Mouse (Mus musculus): ENCODE data around the gene Cops4. TPM values are rescaled to one million over a fixed set of nuclear protein-coding genes. Genes with fewer than 3 reads are reported as not detected.

The Cops4 gene
- polyA plus RNA-seq, 1 experiment = 14.0 TPM

- TF ChIP-seq CTCF (IDR thresholded peaks at IDR 0.05; ENCODE audit: extremely low read depth, insufficient read length, insufficient replicate concordance, low read depth, low read length) (no peak), POLR2A (IDR thresholded peaks at IDR 0.05; ENCODE audit: low read depth, low read length) (no peak)
- Histone ChIP-seq H3K27me3 (ENCODE audit: control insufficient read depth, insufficient read depth, low read length) (no peaks in the 10 kb centered on the region), H3K36me3 (ENCODE audit: control insufficient read depth, insufficient read depth, low read length) (no peaks in the 10 kb centered on the region), H3K4me3 (ENCODE audit: low read depth, low read length) (no peak overlapping the region), H3K27ac (ENCODE audit: insufficient read depth, low read depth, low read length) (peak overlapping the region; percentile 83), H3K4me1 (ENCODE audit: control insufficient read depth, insufficient read depth, insufficient read length, low read length) (peaks cover 21% of the 10 kb centered on the region)
- 80% methylated on average over 8 of the region's 8 CpGs for WGBS
Observed at GRCm38 (mm10) chr5:100585206-100585644, 67.1 kb downstream of the Cops4 start.

GRCm38 (mm10) chr5:100585657-100586056 lies 67.5 kb downstream of the Cops4 start:
- no peak for TF ChIP-seq POLR2A (IDR thresholded peaks at IDR 0.05; ENCODE audit: low read depth, low read length)
- TF ChIP-seq CTCF (IDR thresholded peaks at IDR 0.05; ENCODE audit: extremely low read depth, insufficient read length, insufficient replicate concordance, low read depth, low read length) = no peak
- Histone ChIP-seq H3K27me3 (ENCODE audit: control insufficient read depth, insufficient read depth, low read length) (no peaks in the 10 kb centered on the region), H3K27ac (ENCODE audit: insufficient read depth, low read depth, low read length) (no peak overlapping the region), H3K36me3 (ENCODE audit: control insufficient read depth, insufficient read depth, low read length) (no peaks in the 10 kb centered on the region), H3K4me1 (ENCODE audit: control insufficient read depth, insufficient read depth, insufficient read length, low read length) (peaks cover 21% of the 10 kb centered on the region), H3K4me3 (ENCODE audit: low read depth, low read length) (no peak overlapping the region)
- WGBS = 96% methylated on average over 3 of the region's 3 CpGs

- H3K4me3 ChIP-seq (ENCODE audit: low read depth, low read length) = no peak overlapping the region
- TF ChIP-seq CTCF (IDR thresholded peaks at IDR 0.05; ENCODE audit: extremely low read depth, insufficient read length, insufficient replicate concordance, low read depth, low read length) = no peak
- TF ChIP-seq POLR2A (IDR thresholded peaks at IDR 0.05; ENCODE audit: low read depth, low read length) = no peak
- peak overlapping the region; percentile 77 for H3K27ac ChIP-seq (ENCODE audit: insufficient read depth, low read depth, low read length)
- peaks cover 23% of the 10 kb centered on the region for H3K4me1 ChIP-seq (ENCODE audit: control insufficient read depth, insufficient read depth, insufficient read length, low read length)
- WGBS = 21% methylated on average over 7 of the region's 7 CpGs
- no peaks in the 10 kb centered on the region for H3K36me3 ChIP-seq (ENCODE audit: control insufficient read depth, insufficient read depth, low read length)
- H3K27me3 ChIP-seq (ENCODE audit: control insufficient read depth, insufficient read depth, low read length) = no peaks in the 10 kb centered on the region
Observed at GRCm38 (mm10) chr5:100587136-100587535, 69.0 kb downstream of the Cops4 start.

GRCm38 (mm10) chr5:100587626-100588025 lies 69.5 kb downstream of the Cops4 start:
- TF ChIP-seq POLR2A (IDR thresholded peaks at IDR 0.05; ENCODE audit: low read depth, low read length) (no peak), CTCF (IDR thresholded peaks at IDR 0.05; ENCODE audit: extremely low read depth, insufficient read length, insufficient replicate concordance, low read depth, low read length) (no peak)
- Histone ChIP-seq H3K27ac (ENCODE audit: insufficient read depth, low read depth, low read length) (peak overlapping the region; percentile 77), H3K36me3 (ENCODE audit: control insufficient read depth, insufficient read depth, low read length) (no peaks in the 10 kb centered on the region), H3K27me3 (ENCODE audit: control insufficient read depth, insufficient read depth, low read length) (no peaks in the 10 kb centered on the region), H3K4me3 (ENCODE audit: low read depth, low read length) (no peak overlapping the region), H3K4me1 (ENCODE audit: control insufficient read depth, insufficient read depth, insufficient read length, low read length) (peaks cover 23% of the 10 kb centered on the region)
- 6% methylated on average over 2 of the region's 2 CpGs for WGBS

GRCm38 (mm10) chr5:100590505-100590904 lies 72.4 kb downstream of the Cops4 start:
- 7% methylated on average over 5 of the region's 5 CpGs for WGBS
- H3K36me3 ChIP-seq (ENCODE audit: control insufficient read depth, insufficient read depth, low read length) = no peaks in the 10 kb centered on the region
- no peak overlapping the region for H3K4me3 ChIP-seq (ENCODE audit: low read depth, low read length)
- peaks cover 17% of the 10 kb centered on the region; the same call in 1 of the 2 replicates for H3K4me1 ChIP-seq (ENCODE audit: control insufficient read depth, insufficient read depth, insufficient read length, low read length)
- no peak for TF ChIP-seq POLR2A (IDR thresholded peaks at IDR 0.05; ENCODE audit: low read depth, low read length)
- H3K27me3 ChIP-seq (ENCODE audit: control insufficient read depth, insufficient read depth, low read length) = no peaks in the 10 kb centered on the region
- H3K27ac ChIP-seq (ENCODE audit: insufficient read depth, low read depth, low read length) = no peak overlapping the region

- Histone ChIP-seq H3K36me3 (ENCODE audit: control insufficient read depth, insufficient read depth, low read length) (no peaks in the 10 kb centered on the region), H3K27me3 (ENCODE audit: control insufficient read depth, insufficient read depth, low read length) (no peaks in the 10 kb centered on the region), H3K27ac (ENCODE audit: insufficient read depth, low read depth, low read length) (no peak overlapping the region), H3K4me3 (ENCODE audit: low read depth, low read length) (no peak overlapping the region), H3K4me1 (ENCODE audit: control insufficient read depth, insufficient read depth, insufficient read length, low read length) (peaks cover 12% of the 10 kb centered on the region; the same call in 1 of the 2 replicates)
- no peak for TF ChIP-seq CTCF (IDR thresholded peaks at IDR 0.05; ENCODE audit: extremely low read depth, insufficient read length, insufficient replicate concordance, low read depth, low read length)
- no peak for TF ChIP-seq POLR2A (IDR thresholded peaks at IDR 0.05; ENCODE audit: low read depth, low read length)
- 92% methylated on average over 13 of the region's 13 CpGs for WGBS
Observed at GRCm38 (mm10) chr5:100594803-100595467, 76.8 kb downstream of the Cops4 start.

- TF ChIP-seq POLR2A (IDR thresholded peaks at IDR 0.05; ENCODE audit: low read depth, low read length) (0 out of 2 replicates have a peak, but pooled peaks have one; percentile 12), CTCF (IDR thresholded peaks at IDR 0.05; ENCODE audit: extremely low read depth, insufficient read length, insufficient replicate concordance, low read depth, low read length) (no peak)
- 22% methylated on average over 6 of the region's 6 CpGs for WGBS
- H3K4me3 ChIP-seq (ENCODE audit: low read depth, low read length) = peak overlapping the region; percentile 19; the same call in 1 of the 2 replicates
- peaks cover 10% of the 10 kb centered on the region; the same call in 1 of the 2 replicates for H3K4me1 ChIP-seq (ENCODE audit: control insufficient read depth, insufficient read depth, insufficient read length, low read length)
- H3K27ac ChIP-seq (ENCODE audit: insufficient read depth, low read depth, low read length) = peak overlapping the region; percentile 85
- no peaks in the 10 kb centered on the region for H3K36me3 ChIP-seq (ENCODE audit: control insufficient read depth, insufficient read depth, low read length)
- H3K27me3 ChIP-seq (ENCODE audit: control insufficient read depth, insufficient read depth, low read length) = no peaks in the 10 kb centered on the region
Observed at GRCm38 (mm10) chr5:100595999-100596398, 77.9 kb downstream of the Cops4 start.

Other genes starting within 250 kb of the Cops4 start
- gene Sec31a, start 102.1 kb upstream of the Cops4 start, polyA plus RNA-seq (2012; rRNA removed) = 331 and 688 TPM in 2 replicates
- gene Lin54, start 17.7 kb upstream of the Cops4 start, polyA plus RNA-seq (2012; rRNA removed) = 1.9 and 6.3 TPM in 2 replicates
- gene Plac8, start 53.9 kb downstream of the Cops4 start, polyA plus RNA-seq (2012; rRNA removed) = 1,430 and 1,806 TPM in 2 replicates
- 71.5 and 86.2 TPM in 2 replicates for gene Coq2, start 156.8 kb downstream of the Cops4 start, polyA plus RNA-seq (2012; rRNA removed)
- gene Hpse, start 201.4 kb downstream of the Cops4 start, polyA plus RNA-seq (2012; rRNA removed) = 5.4 and 8.2 TPM in 2 replicates